Mouse (Mus musculus): ENCODE data around the gene Apbb2.

DNA sequence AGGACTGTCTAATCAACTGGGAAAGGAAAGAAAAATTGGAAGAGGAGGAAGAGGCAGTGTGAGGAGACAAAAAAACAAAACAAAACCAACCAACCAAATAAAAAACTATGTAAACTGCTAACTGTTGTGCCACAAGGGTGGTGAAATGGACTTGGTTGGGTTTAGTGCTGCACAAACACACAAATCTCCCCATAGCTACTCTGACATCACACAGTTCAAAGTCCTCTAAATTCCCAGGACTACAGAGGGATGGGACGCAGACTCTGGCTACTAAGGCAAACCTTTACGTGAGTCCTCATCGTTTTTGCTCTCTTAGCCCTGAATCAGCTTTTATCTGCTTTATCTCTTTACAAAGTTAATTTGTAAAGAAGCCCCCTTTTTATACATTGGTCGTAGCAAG, 183.4 kb downstream of the Apbb2 start:
- TF ChIP-seq CTCF (IDR thresholded peaks at IDR 0.05; ENCODE audit: borderline replicate concordance, insufficient read depth, low read depth, low read length) (no peak), POLR2A (IDR thresholded peaks at IDR 0.05; ENCODE audit: borderline replicate concordance, insufficient read depth, low read length) (no peak)
